Mouse (Mus musculus): ENCODE data around the gene Vmn1r218. TPM values are rescaled to one million over a fixed set of nuclear protein-coding genes. Genes with fewer than 3 reads are reported as not detected.
"Not testable (repeated sequence)": the region's sequence is repeated elsewhere in the genome, so short reads cannot be mapped to it uniquely, and the experiment has no call there.

Gene Vmn1r218
- not detected in 2 replicates for total RNA-seq (2021)
- long read RNA-seq, experiment 1, result 0 reads
- long read RNA-seq, experiment 2, result 0 reads

DNA sequence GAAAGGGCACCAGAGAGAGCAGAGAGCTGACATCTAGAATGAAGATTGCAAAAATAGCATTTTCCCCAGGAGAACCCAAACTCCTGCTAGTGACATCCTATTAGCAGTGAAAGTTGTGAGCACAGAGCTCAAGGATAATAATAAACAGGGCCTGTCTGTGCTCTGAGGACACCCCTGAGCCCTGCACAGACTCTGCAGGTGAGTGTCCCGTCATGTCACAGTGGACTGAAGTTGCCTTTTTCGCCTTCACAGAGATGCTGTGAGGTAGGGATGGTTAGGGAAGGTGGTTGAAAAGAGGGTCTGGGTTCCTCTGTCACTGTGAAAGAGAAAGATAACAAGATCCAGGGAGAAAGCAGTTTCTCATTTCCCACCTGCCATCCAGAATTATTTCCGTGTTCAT is at the start of gene Vmn1r218:
Gene Vmn1r218 (plus strand): TSS at position 57 of the 400 bp plus-strand sequence.
- no peak for DNase-seq

- no peak for DNase-seq
Observed at GRCm38 (mm10) chr13:23094386-23094785, 38.6 kb upstream of the Vmn1r218 start.

- not testable (repeated sequence) for DNase-seq
Observed at GRCm38 (mm10) chr13:23118126-23118525, 14.8 kb upstream of the Vmn1r218 start, which contains the start of gene Vmn1r217. Gene Vmn1r217, minus strand, starts transcription at chr13:23118226.

GRCm38 (mm10) chr13:23120611-23121010 is 12.3 kb upstream of the Vmn1r218 start:
- no peak for DNase-seq

DNA sequence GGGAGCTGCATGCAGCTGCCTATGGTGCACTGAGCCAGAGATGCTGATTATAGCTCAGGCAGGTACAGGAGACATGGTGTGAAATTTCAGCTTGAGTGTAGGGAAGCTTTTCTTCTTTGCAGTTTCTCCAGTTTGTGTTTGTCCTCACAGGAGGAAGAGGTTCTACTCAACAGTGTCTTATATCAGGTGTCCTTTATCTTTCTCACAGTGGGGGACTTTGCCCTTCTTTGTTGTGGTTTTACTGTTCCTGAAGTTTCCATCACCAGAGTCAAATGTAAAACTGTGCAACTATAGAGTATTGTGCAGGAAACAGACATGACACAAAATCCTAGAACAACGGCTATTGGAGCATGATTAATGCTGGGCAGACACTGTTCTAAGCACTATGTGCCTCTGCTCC is 546 bp downstream of the Vmn1r218 start:
- DNase-seq, result no peak

DNA sequence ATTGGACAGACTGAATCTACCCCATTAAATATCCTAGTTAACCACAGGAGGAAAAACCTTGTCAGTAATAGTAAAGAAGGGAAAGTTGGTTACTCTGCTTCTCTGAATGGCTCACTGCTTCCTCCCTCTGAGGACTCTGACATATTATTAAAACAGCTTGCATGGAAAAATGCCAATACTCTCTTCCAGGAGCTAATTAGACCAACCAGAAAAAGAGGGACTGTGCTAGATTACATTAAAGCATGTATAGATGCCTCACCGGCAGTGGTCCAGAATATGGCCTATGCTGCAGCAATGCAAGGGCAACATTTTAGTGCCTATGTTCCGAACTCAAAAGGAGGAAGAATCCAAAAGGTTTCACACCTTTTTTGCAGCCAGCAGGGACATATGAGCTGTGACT is 5.9 kb downstream of the Vmn1r218 start:
- DNase-seq, result no peak

DNA sequence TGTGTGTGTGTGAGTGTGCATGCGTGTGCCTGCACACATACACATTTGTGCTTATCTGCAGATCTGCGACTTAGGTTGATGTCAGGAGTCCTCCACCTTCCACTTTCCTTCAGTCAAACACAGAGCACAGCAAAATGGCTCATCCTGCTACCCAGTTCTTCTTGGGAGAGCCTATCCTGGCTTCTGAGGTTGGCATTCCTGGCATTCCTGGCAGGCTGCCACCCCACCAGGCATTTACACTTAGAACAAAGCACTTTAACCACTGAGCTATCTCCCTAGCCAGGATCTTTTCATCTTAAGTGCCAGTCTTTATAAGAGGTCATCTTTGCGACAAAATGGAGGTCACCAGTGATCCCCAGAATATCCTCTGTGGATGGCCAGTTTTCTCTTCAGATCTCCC is 24.9 kb downstream of the Vmn1r218 start:
- DNase-seq, result no peak

DNA sequence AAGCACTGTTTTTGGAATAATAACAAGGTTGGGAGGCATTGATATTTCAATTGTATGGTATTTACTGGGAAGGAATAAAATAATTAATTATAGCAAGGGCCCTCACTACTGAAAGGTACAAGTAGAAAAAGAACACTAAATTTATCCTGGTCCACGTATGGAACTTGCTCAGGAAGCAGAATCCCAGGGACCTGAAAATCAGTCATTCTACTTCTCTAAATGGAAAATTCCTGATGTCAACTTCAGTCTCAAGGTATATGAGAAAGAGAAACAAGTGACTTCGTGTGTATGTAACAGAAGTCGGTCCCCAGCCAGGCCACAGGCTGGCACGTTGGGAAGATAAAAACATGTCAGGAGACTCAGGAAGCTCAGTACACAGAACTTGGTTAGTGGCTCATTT is 26.1 kb downstream of the Vmn1r218 start, which contains the start of gene Vmn1r219:
Gene Vmn1r219 (plus strand): TSS at position 301 of the 400 bp plus-strand sequence.
- no peak for DNase-seq

DNA sequence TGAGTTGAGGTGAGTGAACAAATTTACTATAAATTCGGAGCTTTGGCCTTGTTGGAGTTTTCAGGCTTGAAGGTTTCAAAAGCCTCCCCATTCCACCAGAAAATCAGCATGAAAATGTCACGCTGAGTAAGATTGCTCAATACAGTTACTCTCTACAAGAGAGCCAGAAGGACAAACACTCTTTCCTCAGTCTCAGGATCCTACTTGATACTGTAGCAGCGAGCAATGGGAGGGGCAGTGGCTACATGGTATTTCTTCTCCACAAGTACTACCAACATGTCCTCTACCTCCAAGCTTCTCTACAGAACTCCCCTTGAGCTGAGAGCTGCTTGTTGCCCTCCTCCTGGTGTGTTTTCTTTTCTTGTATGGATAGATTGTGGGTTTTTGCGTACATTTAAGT is 33.5 kb downstream of the Vmn1r218 start:
- not testable (repeated sequence) for DNase-seq

- no peak for DNase-seq
Observed at GRCm38 (mm10) chr13:23187875-23188274, 54.9 kb downstream of the Vmn1r218 start, which contains the start of gene Vmn1r220. Gene Vmn1r220, minus strand, starts transcription at chr13:23187975.

Other genes starting within 250 kb of the Vmn1r218 start
- not detected in 2 replicates for gene Vmn1r212, start 248.9 kb upstream of the Vmn1r218 start, total RNA-seq (2021)
- gene Vmn1r213, start 125.5 kb upstream of the Vmn1r218 start, total RNA-seq (2021), result not detected in 2 replicates
- gene Vmn1r214, start 102.7 kb upstream of the Vmn1r218 start, total RNA-seq (2021), result not detected in 2 replicates
- gene Vmn1r215, start 65.1 kb upstream of the Vmn1r218 start, total RNA-seq (2021), result not detected in 2 replicates
- gene Vmn1r217, start 14.9 kb upstream of the Vmn1r218 start, total RNA-seq (2021), result not detected in 2 replicates
- gene Vmn1r219, start 26.2 kb downstream of the Vmn1r218 start, total RNA-seq (2021), result not detected in 2 replicates
- not detected in 2 replicates for gene Vmn1r220, start 54.8 kb downstream of the Vmn1r218 start, total RNA-seq (2021)
- gene Vmn1r221, start 81.0 kb downstream of the Vmn1r218 start, total RNA-seq (2021), result not detected in 2 replicates
- gene Vmn1r222, start 102.8 kb downstream of the Vmn1r218 start, total RNA-seq (2021), result not detected in 2 replicates
- not detected in 2 replicates for gene Vmn1r223, start 114.0 kb downstream of the Vmn1r218 start, total RNA-seq (2021)
- 20.6 and 26.1 TPM in 2 replicates for gene Zfp322a, start 236.1 kb downstream of the Vmn1r218 start, total RNA-seq (2021)